Mouse (Mus musculus) kidney, postnatal 25 days (tissue): ENCODE data around the gene Arxes1.
"Not testable (repeated sequence)": the region's sequence is repeated elsewhere in the genome, so short reads cannot be mapped to it uniquely, and the experiment has no call there.

Experiments used
- DNase-seq, 2 experiments: peaks; one replicate each; pipeline ENCODE4 v3.0.0; 2021; ENCODE audit warnings: mixed read lengths in 2 of 2

Gene Arxes1

GRCm38 (mm10) chrX:136032799-136033763 is at the start of gene Arxes1:
Gene Arxes1 (plus strand): TSS chrX:136033367.
- peak in 1 of 2 experiments; percentile 48 for DNase-seq

GRCm38 (mm10) chrX:135984539-135985260 is 48.5 kb upstream of the Arxes1 start:
- DNase-seq = no peak

GRCm38 (mm10) chrX:135986267-135986666 is 46.9 kb upstream of the Arxes1 start:
- no peak for DNase-seq

- DNase-seq = no peak
Observed at GRCm38 (mm10) chrX:135990661-135991060, 42.5 kb upstream of the Arxes1 start.

- not testable (repeated sequence) for DNase-seq
Observed at GRCm38 (mm10) chrX:135993192-135993594, 40.0 kb upstream of the Arxes1 start.

GRCm38 (mm10) chrX:135993664-135994119 is 39.5 kb upstream of the Arxes1 start, which contains the start of gene Arxes2:
Gene Arxes2 (plus strand): TSS chrX:135993824.
- DNase-seq = not testable (repeated sequence)

- no peak for DNase-seq
Observed at GRCm38 (mm10) chrX:136007199-136007843, 25.8 kb upstream of the Arxes1 start.

GRCm38 (mm10) chrX:136014392-136014791 is 18.8 kb upstream of the Arxes1 start:
- DNase-seq = peak; percentile 57 to 59

- no peak for DNase-seq
Observed at GRCm38 (mm10) chrX:136030331-136030730, 2.8 kb upstream of the Arxes1 start.

- no peak for DNase-seq
Observed at GRCm38 (mm10) chrX:136043726-136044125, 10.6 kb downstream of the Arxes1 start.

GRCm38 (mm10) chrX:136047528-136047927 is 14.4 kb downstream of the Arxes1 start:
- DNase-seq = peak; percentile 40 to 73

GRCm38 (mm10) chrX:136051219-136051618 is 18.1 kb downstream of the Arxes1 start:
- DNase-seq = no peak

- no peak for DNase-seq
Observed at GRCm38 (mm10) chrX:136060698-136061097, 27.5 kb downstream of the Arxes1 start.

- DNase-seq = not testable (repeated sequence)
Observed at GRCm38 (mm10) chrX:136067201-136067991, 34.2 kb downstream of the Arxes1 start.

GRCm38 (mm10) chrX:136068020-136068419 is 34.9 kb downstream of the Arxes1 start, which contains the start of gene Bex2:
Gene Bex2 (minus strand): TSS chrX:136068236.
- not testable (repeated sequence) for DNase-seq
